In genomic region chr11:98388282-98388681, GRCm38 (mm10) we compare ENCODE assay signal across 26 mouse cellular contexts. TPM values are rescaled to one million over a fixed set of nuclear protein-coding genes. Genes with fewer than 3 reads are reported as not detected.
DNase-seq lines count a peak whose midpoint lies in the region; ATAC-seq and TF ChIP-seq lines count a peak whose summit lies in the region.
"Had no signal": no experiment of that assay in that cellular context is flagged by ENCODE, and none has a peak within 500 bp of the region (broad histone marks: within the 10 kb centered on the region; RNA-seq: fewer than 3 reads in every experiment).

No protein-coding gene starts in this region.

- no peak overlapping the region for H3K9ac ChIP-seq in heart, adult 2 months (ENCODE audit: low read depth, low read length)
- 0 out of 2 replicates have a peak overlapping the region, but pooled peaks have one; percentile 17 for H3K9ac ChIP-seq in neural tube, embryonic 12.5 days
- H3K9ac ChIP-seq: stomach, embryonic 15.5 days had no signal

- no peaks in the 10 kb centered on the region; the same call in 1 of the 2 replicates for H3K27me3 ChIP-seq in heart, adult 2 months (ENCODE audit: control insufficient read depth, insufficient read depth, low read length)
- peaks cover 81% of the 10 kb centered on the region for H3K27me3 ChIP-seq in neural tube, embryonic 12.5 days (replicated peaks)

- intact Hi-C loops in heart, adult 2 months (cut with DNase I): no loop called here
- intact Hi-C loops in heart, postnatal 14 days (cut with DNase I): loop anchor here (2.0 kb wide), 1 partner anchor 15 kb away; no protein-coding TSS in a partner anchor

- no peak overlapping the region for H3K4me3 ChIP-seq in heart, adult 2 months
- H3K4me3 ChIP-seq in neural tube, embryonic 12.5 days: no peak overlapping the region
- H3K4me3 ChIP-seq: forebrain, embryonic 10.5 days; neural tube, embryonic 13.5 days; stomach, embryonic 15.5 days had no signal

- peaks cover 4% of the 10 kb centered on the region for H3K4me1 ChIP-seq in heart, adult 2 months (ENCODE audit: control insufficient read depth, insufficient read depth, low read length)
- peaks cover 8% of the 10 kb centered on the region; the same call in 1 of the 2 replicates for H3K4me1 ChIP-seq in neural tube, embryonic 12.5 days

- no peaks in the 10 kb centered on the region for H3K36me3 ChIP-seq in heart, adult 2 months (ENCODE audit: control insufficient read depth, insufficient read depth, low read length)
- no peaks in the 10 kb centered on the region for H3K36me3 ChIP-seq in neural tube, embryonic 12.5 days
- H3K36me3 ChIP-seq: forebrain, embryonic 10.5 days; hindbrain, embryonic 10.5 days; neural tube, embryonic 13.5 days; stomach, embryonic 15.5 days had no signal

- no peak for ATAC-seq in neural tube, embryonic 12.5 days (ENCODE audit: low FRiP score, low read depth)
- ATAC-seq: forebrain, embryonic 16.5 days; hindbrain, postnatal 0 days; intestine, embryonic 16.5 days had no signal

- DNase-seq in heart, adult 2 months: no peak
- no peak for DNase-seq in heart, postnatal 14 days
- DNase-seq in kidney, adult 18-20 months: peak; percentile 33
- no peak for DNase-seq in kidney, postnatal 14 days
- no peak for DNase-seq in neural tube, embryonic 10.5 days (ENCODE audit: extremely low spot score, low spot score)
- DNase-seq in skeletal muscle tissue, adult 2 months (ENCODE audit: low read depth, low spot score): peak; percentile 65
- no peak for DNase-seq in adrenal gland, postnatal 10 days
- DNase-seq: adrenal gland, adult 8-10 months; gastrocnemius, postnatal 25 days; kidney, postnatal 36 days; layer of hippocampus, postnatal 36 days; right cerebral cortex, postnatal 4 days; thymus, postnatal 25 days had no signal

- no peak for TF ChIP-seq EP300 in heart, adult 2 months (IDR thresholded peaks at IDR 0.05; ENCODE audit: insufficient read depth, low read depth, low read length)

- peak; percentile 7; the same call in 1 of the 2 replicates for TF ChIP-seq POLR2A in heart, adult 2 months (IDR thresholded peaks at IDR 0.05; ENCODE audit: insufficient read depth, low read depth, low read length)

- H3K27ac ChIP-seq in heart, adult 2 months: no peak overlapping the region
- no peak overlapping the region for H3K27ac ChIP-seq in neural tube, embryonic 12.5 days
- H3K27ac ChIP-seq: forebrain, embryonic 10.5 days; hindbrain, embryonic 10.5 days; hindbrain, postnatal 0 days; neural tube, embryonic 13.5 days; stomach, embryonic 15.5 days had no signal

- TF ChIP-seq CTCF in heart, adult 2 months (IDR thresholded peaks at IDR 0.05): no peak

- 62% methylated on average over 10 of the region's 10 CpGs for WGBS in heart, adult 2 months
- WGBS in neural tube, embryonic 12.5 days: 77% methylated on average over 10 of the region's 10 CpGs

- no peaks in the 10 kb centered on the region for H3K79me2 ChIP-seq in heart, adult 2 months (replicated peaks; ENCODE audit: control insufficient read depth, insufficient read depth, low read length)

- H3K9me3 ChIP-seq in neural tube, embryonic 12.5 days: no peaks in the 10 kb centered on the region
- H3K9me3 ChIP-seq: forebrain, embryonic 10.5 days; hindbrain, embryonic 10.5 days; neural tube, embryonic 13.5 days; stomach, embryonic 15.5 days had no signal

- no peak overlapping the region for H3K4me2 ChIP-seq in neural tube, embryonic 12.5 days (replicated peaks)
- H3K4me2 ChIP-seq: midbrain, embryonic 11.5 days; neural tube, embryonic 13.5 days; stomach, embryonic 15.5 days had no signal

RNA-seq across cellular contexts. Expression of gene Pnmt, which starts 2.0 kb away (rescaled TPM):
- total RNA-seq in heart, adult 2 months (2021): 1 to 10 TPM in 1 of 2 experiments, under 1 TPM in 1; 0.91 to 1.5 TPM
- polyA plus RNA-seq in heart, adult 2 months (2012; rRNA removed): 1.6 and 2.6 TPM in 2 replicates
- under 1 TPM; 0.41 to 0.61 TPM for total RNA-seq in heart, postnatal 14 days (2021)
- 0.49 and 1.2 TPM in 2 replicates for polyA plus RNA-seq in neural tube, embryonic 12.5 days (2016; fragmentation: Nextera tagmentation; extraction: Ambion mirVana)
- total RNA-seq in adrenal gland, postnatal 10 days (2021): 100 to 1,000 TPM; 442 to 819 TPM
- total RNA-seq: layer of hippocampus, postnatal 36 days; liver, adult 2 months; megakaryocyte progenitor cell, adult 5-6 weeks; MEL; monocyte, adult 5-6 weeks had no signal
- polyA plus RNA-seq: forebrain, embryonic 10.5 days; liver, adult 2 months; midbrain, embryonic 11.5 days had no signal

RNA-seq across cellular contexts. Expression of gene Tcap, which starts 4.7 kb away (rescaled TPM):
- total RNA-seq in heart, adult 2 months (2021): 1,000 to 10,000 TPM; 1,095 to 3,136 TPM
- polyA plus RNA-seq in heart, adult 2 months (2012; rRNA removed): 1,250 and 1,827 TPM in 2 replicates
- 100 to 1,000 TPM; 841 to 967 TPM for total RNA-seq in heart, postnatal 14 days (2021)
- polyA plus RNA-seq in neural tube, embryonic 12.5 days (2016; fragmentation: Nextera tagmentation; extraction: Ambion mirVana): 2.7 and 2.9 TPM in 2 replicates
- 100 to 1,000 TPM in 1 of 2 experiments, 10 to 100 TPM in 1; 18.1 to 119 TPM for total RNA-seq in adrenal gland, postnatal 10 days (2021)
- total RNA-seq: megakaryocyte progenitor cell, adult 5-6 weeks; MEL; monocyte, adult 5-6 weeks had no signal
- polyA plus RNA-seq: hindbrain, postnatal 0 days; midbrain, embryonic 11.5 days had no signal

RNA-seq across cellular contexts. Expression of gene Pgap3, which starts 12.0 kb away (rescaled TPM):
- 1 to 10 TPM; 7.7 to 8.5 TPM for total RNA-seq in heart, adult 2 months (2021)
- 18.8 and 21.1 TPM in 2 replicates for polyA plus RNA-seq in heart, adult 2 months (2012; rRNA removed)
- 10 to 100 TPM; 11.7 to 11.9 TPM for total RNA-seq in heart, postnatal 14 days (2021)
- 9.0 and 9.5 TPM in 2 replicates for polyA plus RNA-seq in neural tube, embryonic 12.5 days (2016; fragmentation: Nextera tagmentation; extraction: Ambion mirVana)
- total RNA-seq in adrenal gland, postnatal 10 days (2021): 1 to 10 TPM; 4.9 to 6.8 TPM

RNA-seq across cellular contexts. Expression of gene Erbb2, which starts 24.0 kb away (rescaled TPM):
- 1 to 10 TPM; 6.6 to 6.9 TPM for total RNA-seq in heart, adult 2 months (2021)
- 8.4 and 9.2 TPM in 2 replicates for polyA plus RNA-seq in heart, adult 2 months (2012; rRNA removed)
- total RNA-seq in heart, postnatal 14 days (2021): 10 to 100 TPM; 11.3 TPM
- 16.4 and 17.5 TPM in 2 replicates for polyA plus RNA-seq in neural tube, embryonic 12.5 days (2016; fragmentation: Nextera tagmentation; extraction: Ambion mirVana)
- 1 to 10 TPM; 6.0 to 7.6 TPM for total RNA-seq in adrenal gland, postnatal 10 days (2021)
- total RNA-seq: megakaryocyte progenitor cell, adult 5-6 weeks; MEL had no signal

RNA-seq across cellular contexts. Expression of gene Stard3, which starts 30.1 kb away (rescaled TPM):
- 10 to 100 TPM; 19.0 to 24.3 TPM for total RNA-seq in heart, adult 2 months (2021)
- 58.3 and 62.3 TPM in 2 replicates for polyA plus RNA-seq in heart, adult 2 months (2012; rRNA removed)
- 10 to 100 TPM; 21.7 to 23.3 TPM for total RNA-seq in heart, postnatal 14 days (2021)
- 45.7 and 47.4 TPM in 2 replicates for polyA plus RNA-seq in neural tube, embryonic 12.5 days (2016; fragmentation: Nextera tagmentation; extraction: Ambion mirVana)
- 10 to 100 TPM; 25.3 to 25.6 TPM for total RNA-seq in adrenal gland, postnatal 10 days (2021)

Comparison
In these comparisons a context has a peak if more than half of its experiments do, and no peak if none do; other contexts are left out.
1. DNase-seq: peak in kidney, adult 18-20 months (single experiment) and skeletal muscle tissue, adult 2 months (single experiment); none in heart, adult 2 months (0 of 2), heart, postnatal 14 days (0 of 2), kidney, postnatal 14 days (single experiment), neural tube, embryonic 10.5 days (single experiment) and adrenal gland, postnatal 10 days (single experiment).
2. RNA of gene Pnmt, which starts 2.0 kb away (total RNA-seq): 442 to 819 TPM in adrenal gland, postnatal 10 days; 0.91 to 1.5 TPM in heart, adult 2 months and 0.41 to 0.61 TPM in heart, postnatal 14 days; every median in the first group is over 100 times any median in the second.
3. RNA of gene Tcap, which starts 4.7 kb away (total RNA-seq): 1,095 to 3,136 TPM in heart, adult 2 months and 841 to 967 TPM in heart, postnatal 14 days; 18.1 to 119 TPM in adrenal gland, postnatal 10 days; every median in the first group is over 4 times any median in the second.